Mouse (Mus musculus) lung, embryonic 14.5 days (tissue): ENCODE data around the gene Xrcc1. TPM values are rescaled to one million over a fixed set of nuclear protein-coding genes. Genes with fewer than 3 reads are reported as not detected.
"Not testable (repeated sequence)": the region's sequence is repeated elsewhere in the genome, so short reads cannot be mapped to it uniquely, and the experiment has no call there.

Source experiments
- ATAC-seq: fragments of 200-750 bp; cut with Nextera tagmentation; 2 replicates; pipeline ENCODE4 v1.8.0; 2017; ENCODE audit warnings: mild to moderate bottlenecking, moderate TSS enrichment, moderate library complexity; ENCODE audit not compliant: insufficient read depth
- DNase-seq: peaks from one replicate; pipeline ENCODE4 v3.0.0-alpha.2; 2015
- H3K27ac ChIP-seq: fragments of 300-500 bp; sonication (generic); 2 replicates; pipeline ENCODE4 v1.5.1; 2014; ENCODE audit warnings: low read depth, mild to moderate bottlenecking, moderate library complexity
- H3K27me3 ChIP-seq: fragments of 300-500 bp; sonication (generic); 2 replicates; pipeline ENCODE4 v1.6.1; 2014; ENCODE audit warnings: low read length, control low read depth; ENCODE audit not compliant: insufficient read depth
- H3K36me3 ChIP-seq: fragments of 300-500 bp; sonication (generic); 2 replicates; pipeline ENCODE4 v1.6.1; 2014; ENCODE audit warnings: control low read depth; ENCODE audit not compliant: insufficient read depth
- H3K4me1 ChIP-seq: fragments of 300-500 bp; sonication (generic); 2 replicates; pipeline ENCODE4 v1.6.1; 2014; ENCODE audit warnings: antibody characterized with exemption, control low read depth; ENCODE audit not compliant: insufficient read depth
- H3K4me2 ChIP-seq: fragments of 300-500 bp; sonication (generic); 2 replicates; pipeline ENCODE4 v1.6.1; 2014; ENCODE audit warnings: mild to moderate bottlenecking
- H3K4me3 ChIP-seq: fragments of 300-500 bp; sonication (generic); 2 replicates; pipeline ENCODE4 v1.5.1; 2014; ENCODE audit warnings: low read depth, low read length
- H3K9ac ChIP-seq: fragments of 300-500 bp; sonication (generic); 2 replicates; pipeline ENCODE4 v1.6.1; 2014
- H3K9me3 ChIP-seq: fragments of 300-500 bp; sonication (generic); 2 replicates; pipeline ENCODE4 v1.6.1; 2016; ENCODE audit warnings: low read depth, low read length, control low read depth
- CTCF ChIP-seq: IDR thresholded peaks from 2 replicates; pipeline ENCODE4 v1.5.1; 2016; ENCODE audit warnings: antibody characterized with exemption, low read depth
- WGBS: fragments of 180-500 bp; shearing (Covaris S2); extraction: QIAGEN DNeasy Blood & Tissue Kit; methylation state at CpG from one replicate; pipeline ENCODE4 v1.1.7; 2014; 5-methylcytosine and 5-hydroxymethylcytosine counted together
- polyA plus RNA-seq: library from polyadenylated mRNA; unstranded; fragments of >200 nt; fragmentation: Nextera tagmentation; extraction: Ambion mirVana; gene quantifications from 2 replicates; pipeline ENCODE4 v1.2.1, GENCODE M21; 2014

The Xrcc1 gene
- polyA plus RNA-seq, 1 experiment from 2014 or later: 121 TPM

GRCm38 (mm10) chr7:24517077-24517476, 29.0 kb upstream of the Xrcc1 start:
- DNase-seq: no peak
- 55% methylated on average over 5 of the region's 5 CpGs for WGBS
- H3K27me3 ChIP-seq: no peaks in the 10 kb centered on the region
- H3K36me3 ChIP-seq: peaks cover 19% of the 10 kb centered on the region; the same call in 1 of the 2 replicates
- H3K4me3 ChIP-seq: no peak overlapping the region
- H3K9me3 ChIP-seq: no peaks in the 10 kb centered on the region
- TF ChIP-seq CTCF: no peak
- no peaks in the 10 kb centered on the region for H3K4me1 ChIP-seq
- H3K9ac ChIP-seq: no peak overlapping the region
- no peak overlapping the region for H3K27ac ChIP-seq
- H3K4me2 ChIP-seq: no peak overlapping the region
- ATAC-seq: no peak

- Histone ChIP-seq H3K36me3 (peaks cover 16% of the 10 kb centered on the region; the same call in 1 of the 2 replicates), H3K27me3 (no peaks in the 10 kb centered on the region), H3K4me3 (no peak overlapping the region), H3K27ac (no peak overlapping the region), H3K9ac (no peak overlapping the region), H3K4me2 (no peak overlapping the region), H3K4me1 (no peaks in the 10 kb centered on the region), H3K9me3 (no peaks in the 10 kb centered on the region)
- ATAC-seq (no peak), DNase-seq (no peak)
- TF ChIP-seq CTCF: no peak
- 58% methylated on average over 6 of the region's 6 CpGs for WGBS
These were observed 28.4 kb upstream of the Xrcc1 start for GRCm38 (mm10) chr7:24517654-24518053.

DNA sequence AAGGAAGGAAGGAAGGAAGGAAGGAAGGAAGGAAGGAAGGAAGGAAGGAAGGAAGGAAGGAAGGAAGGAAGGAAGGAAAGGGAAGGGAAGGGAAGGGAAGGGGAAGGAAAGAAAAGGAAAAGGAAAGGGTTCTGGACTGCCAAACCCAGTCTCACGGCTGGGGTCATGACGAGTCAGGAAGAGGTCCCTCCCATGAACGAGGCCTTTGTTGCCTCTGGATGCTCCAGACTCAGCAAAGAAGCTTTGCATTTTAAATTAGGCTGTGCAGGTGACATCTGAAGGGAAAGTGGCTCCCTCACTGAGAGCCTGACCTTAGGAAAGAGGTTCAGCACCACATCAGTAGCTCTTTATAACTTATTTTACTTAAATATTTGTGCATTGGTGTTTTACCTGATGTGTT, 27.0 kb upstream of the Xrcc1 start:
- Histone ChIP-seq H3K4me1 (no peaks in the 10 kb centered on the region), H3K9ac (no peak overlapping the region), H3K36me3 (peaks cover 16% of the 10 kb centered on the region; the same call in 1 of the 2 replicates), H3K27ac (no peak overlapping the region), H3K4me2 (no peak overlapping the region), H3K9me3 (no peaks in the 10 kb centered on the region), H3K4me3 (no peak overlapping the region), H3K27me3 (no peaks in the 10 kb centered on the region)
- DNase-seq (no peak), ATAC-seq (no peak)
- no peak for TF ChIP-seq CTCF
- whole genome bisulfite sequencing: 60% methylated on average over 3 of the region's 3 CpGs

DNA sequence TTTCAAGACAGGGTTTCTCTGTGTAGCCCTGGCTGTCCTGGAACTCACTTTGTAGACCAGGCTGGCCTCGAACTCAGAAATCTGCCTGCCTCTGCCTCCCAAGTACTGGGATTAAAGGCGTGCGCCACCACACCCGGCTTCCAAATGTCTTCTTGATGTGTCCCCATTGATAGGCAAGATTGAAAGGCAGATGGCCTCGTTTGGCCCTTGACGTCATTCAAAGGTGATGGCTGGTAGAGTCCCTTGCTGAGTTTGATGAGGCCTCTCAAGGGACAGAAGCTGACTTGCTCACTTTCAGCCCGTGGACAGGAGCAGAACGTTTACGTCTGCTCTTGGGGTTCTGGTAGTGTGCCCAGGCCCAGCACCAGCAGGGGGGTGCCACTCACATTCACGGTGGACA, 26.0 kb upstream of the Xrcc1 start:
- H3K27ac ChIP-seq, ATAC-seq, H3K4me2 ChIP-seq, DNase-seq, H3K4me1 ChIP-seq, H3K9me3 ChIP-seq, H3K27me3 ChIP-seq, H3K36me3 ChIP-seq, H3K4me3 ChIP-seq, H3K9ac ChIP-seq: not testable (repeated sequence)
- WGBS: 89% methylated on average over 10 of the region's 10 CpGs

DNA sequence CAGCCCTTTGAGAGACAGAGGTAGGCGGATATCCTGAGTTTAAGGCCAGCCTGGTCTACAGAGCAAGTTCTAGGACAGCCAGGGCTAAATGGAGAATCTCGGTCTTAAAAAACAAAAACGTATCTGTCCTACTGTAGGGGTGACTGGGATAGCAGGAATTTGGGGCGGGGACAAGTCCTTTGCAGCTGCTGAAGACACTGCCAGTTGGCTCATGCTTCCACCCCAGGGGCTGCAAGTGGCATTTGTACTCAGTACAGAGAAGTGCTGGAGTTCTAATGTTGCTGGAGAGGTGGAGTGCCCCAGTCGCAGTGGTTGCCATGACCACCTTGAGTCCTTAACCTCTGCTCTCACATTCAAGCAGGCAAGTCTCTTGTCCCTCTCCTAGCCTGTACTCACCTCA, 23.3 kb upstream of the Xrcc1 start:
- ATAC-seq: peak; percentile 56; the same call in 1 of the 2 replicates
- no peak overlapping the region for H3K27ac ChIP-seq
- no peak for TF ChIP-seq CTCF

DNA sequence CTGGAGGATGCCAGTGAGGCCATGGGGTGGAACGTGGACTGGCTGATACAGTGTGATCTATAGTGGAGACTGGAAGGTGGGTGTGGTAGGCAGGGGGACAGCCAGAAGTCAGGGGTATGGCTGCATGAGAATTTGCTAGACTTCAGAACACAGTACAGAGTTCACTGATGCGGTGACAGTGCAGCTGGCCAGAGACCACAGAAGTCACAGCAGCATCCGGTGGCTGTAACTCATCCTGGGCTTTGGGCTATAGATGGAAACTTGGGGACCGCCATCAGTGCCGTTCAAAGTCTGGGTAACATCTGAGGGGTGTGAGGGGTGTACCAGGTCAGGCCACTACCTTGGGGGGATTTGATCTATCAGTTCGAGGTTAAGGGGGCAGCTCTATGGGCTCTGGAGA, 22.4 kb upstream of the Xrcc1 start:
- DNase-seq (no peak), ATAC-seq (no peak)
- Histone ChIP-seq H3K27me3 (no peaks in the 10 kb centered on the region), H3K27ac (no peak overlapping the region), H3K4me2 (no peak overlapping the region), H3K9me3 (no peaks in the 10 kb centered on the region), H3K36me3 (no peaks in the 10 kb centered on the region), H3K4me1 (no peaks in the 10 kb centered on the region), H3K4me3 (no peak overlapping the region), H3K9ac (no peak overlapping the region)
- TF ChIP-seq CTCF: no peak
- WGBS: 82% methylated on average over 6 of the region's 6 CpGs

More for the DNA sequence above, 23.3 kb upstream of the Xrcc1 start:
- 50% methylated on average over 5 of the region's 5 CpGs for WGBS
- H3K4me3 ChIP-seq: no peak overlapping the region
- H3K4me1 ChIP-seq: no peaks in the 10 kb centered on the region
- DNase-seq: peak; percentile 21
- H3K9ac ChIP-seq: no peak overlapping the region; the same call in 1 of the 2 replicates
- H3K9me3 ChIP-seq: no peaks in the 10 kb centered on the region
- H3K36me3 ChIP-seq: no peaks in the 10 kb centered on the region
- no peak overlapping the region for H3K4me2 ChIP-seq
- H3K27me3 ChIP-seq: no peaks in the 10 kb centered on the region

GRCm38 (mm10) chr7:24524978-24525377, 21.1 kb upstream of the Xrcc1 start:
- Histone ChIP-seq H3K9me3 (no peaks in the 10 kb centered on the region), H3K27ac (no peak overlapping the region), H3K4me3 (no peak overlapping the region), H3K9ac (no peak overlapping the region), H3K4me2 (no peak overlapping the region), H3K36me3 (no peaks in the 10 kb centered on the region), H3K4me1 (0 out of 2 replicates have a peak, but pooled peaks cover 2% of the 10 kb centered on the region), H3K27me3 (no peaks in the 10 kb centered on the region)
- ATAC-seq (no peak), DNase-seq (no peak)
- no peak for TF ChIP-seq CTCF
- 73% methylated on average over 6 of the region's 6 CpGs for WGBS
